Mouse (Mus musculus): ENCODE measurements at regions not wholly inside any gene's neighbourhood (a gene's known extent, or its start where the extent isn't known, plus 50 kb on each side); places are given as distances from the start of the nearest gene placed in this dataset.
A peak's percentile ranks its signal among the peaks of the same experiment; 100 is the strongest.

- no peak for TF ChIP-seq USF1 (IDR thresholded peaks at IDR 0.05; ENCODE audit: low read depth)
- peak; percentile 89 for TF ChIP-seq CEBPB (IDR thresholded peaks at IDR 0.05; ENCODE audit: insufficient read depth, poor library complexity, severe bottlenecking)
- no peak for TF ChIP-seq POLR2A (IDR thresholded peaks at IDR 0.05; ENCODE audit: insufficient read length, low read depth)
- TF ChIP-seq SRF (IDR thresholded peaks at IDR 0.05; ENCODE audit: control insufficient read depth, insufficient read length, low read depth) = no peak
- no peak for TF ChIP-seq POLR2AphosphoS2 (IDR thresholded peaks at IDR 0.05; ENCODE audit: insufficient read length, low read depth)
- no peak for TF ChIP-seq MYOD1 (IDR thresholded peaks at IDR 0.05; ENCODE audit: control insufficient read depth in 1 of 3, insufficient read length in 2 of 3, low read depth in 2 of 3)
- TF ChIP-seq MAX (IDR thresholded peaks at IDR 0.05; ENCODE audit: low read depth) = no peak
- no peak for TF ChIP-seq E2F4 (IDR thresholded peaks at IDR 0.05; ENCODE audit: insufficient read depth)
- TF ChIP-seq TCF12 (IDR thresholded peaks at IDR 0.05; ENCODE audit: insufficient read depth, poor library complexity, severe bottlenecking) = no peak
- TF ChIP-seq MYOG (IDR thresholded peaks at IDR 0.05; ENCODE audit: control insufficient read depth in 1 of 3, insufficient read depth in 1 of 3, insufficient read length in 2 of 3, low read depth in 2 of 3) = no peak
- TF ChIP-seq REST (IDR thresholded peaks at IDR 0.05; ENCODE audit: insufficient read depth, insufficient read length) = no peak
- TF ChIP-seq TCF3 (IDR thresholded peaks at IDR 0.05; ENCODE audit: insufficient read length, low read depth) = no peak
Observed at GRCm38 (mm10) chr11:45174811-45175798, 558.0 kb downstream of the Ebf1 start.
